Comparison of ENCODE assay signal across 21 mouse cellular contexts in the genomic region with DNA sequence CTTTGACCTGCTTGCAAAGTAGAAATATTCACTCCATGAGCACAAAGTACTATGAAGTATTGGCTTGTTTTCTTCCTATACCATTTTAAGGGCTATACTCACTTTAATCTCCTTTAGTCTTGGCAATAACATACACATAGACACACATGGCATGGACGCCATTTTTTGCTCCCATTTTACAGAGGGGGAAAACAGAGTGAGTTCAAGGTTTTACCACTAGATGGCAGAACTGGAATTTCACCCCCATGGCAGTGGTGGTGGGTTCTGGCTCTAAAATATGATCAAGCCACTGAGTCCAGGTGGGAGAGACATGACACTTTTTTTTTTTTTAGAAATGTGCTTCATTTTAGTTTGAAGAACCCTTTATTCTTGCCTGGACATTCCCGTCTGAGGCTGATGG. TPM values are rescaled to one million over a fixed set of nuclear protein-coding genes. Genes with fewer than 3 reads are reported as not detected.
DNase-seq lines count a peak whose midpoint lies in the region; TF ChIP-seq lines count a peak whose summit lies in the region.
"Had no signal": no experiment of that assay in that cellular context is flagged by ENCODE, and none has a peak within 500 bp of the region (broad histone marks: within the 10 kb centered on the region; RNA-seq: fewer than 3 reads in every experiment).

No protein-coding gene starts in this region.

- no peak overlapping the region for H3K27ac ChIP-seq in layer of hippocampus, adult 2 months
- H3K27ac ChIP-seq: forebrain, embryonic 12.5 days; heart, embryonic 13.5 days; hindbrain, embryonic 15.5 days; liver, embryonic 13.5 days had no signal

- peak; percentile 56 for TF ChIP-seq CTCF in layer of hippocampus, adult 2 months (conservative IDR thresholded peaks at IDR 0.05)

- no peak for DNase-seq in layer of hippocampus, adult 2 months (ENCODE audit: low spot score in 2 of 2)
- DNase-seq in layer of hippocampus, postnatal 25 days (ENCODE audit: extremely low spot score in 1 of 2, low spot score in 1 of 2), result no peak
- peak; percentile 41 for DNase-seq in thymus, postnatal 14 days
- no peak for DNase-seq in thymus, postnatal 0 days (ENCODE audit: low spot score)
- DNase-seq in ZHBTc4 (ENCODE audit: low read depth, low spot score), result peak; percentile 53
- no peak for DNase-seq in yolk sac, embryonic 10.5 days (ENCODE audit: low spot score)
- DNase-seq in adrenal gland, postnatal 14 days, result no peak
- DNase-seq: heart, postnatal 36 days; kidney, adult 8-10 months; kidney, postnatal 25 days; layer of hippocampus, adult 9-11 months; liver, embryonic 13.5 days; lung, postnatal 10 days had no signal

- no peak overlapping the region for H3K4me3 ChIP-seq in layer of hippocampus, adult 2 months
- H3K4me3 ChIP-seq: forebrain, embryonic 12.5 days; heart, embryonic 13.5 days; hindbrain, embryonic 15.5 days; liver, embryonic 13.5 days; megakaryocyte, embryonic 14.5 days had no signal

RNA-seq across cellular contexts. Expression of gene Smoc1, which starts 1.6 kb away (rescaled TPM):
- 1 to 10 TPM; 7.6 to 8.0 TPM for total RNA-seq in layer of hippocampus, adult 2 months (2021)
- 1 to 10 TPM; 5.9 to 7.6 TPM for total RNA-seq in layer of hippocampus, postnatal 25 days (2021)
- polyA plus RNA-seq in thymus, postnatal 0 days (2015; fragmentation: Nextera tagmentation; extraction: Ambion mirVana), result 4.2 and 5.2 TPM in 2 replicates
- total RNA-seq in adrenal gland, postnatal 14 days (2021), result 37.3 and 54.7 TPM in 2 replicates

RNA-seq across cellular contexts. Expression of gene Slc10a1, which starts 56.5 kb away (rescaled TPM):
- total RNA-seq in layer of hippocampus, adult 2 months (2021), result not detected
- total RNA-seq in layer of hippocampus, postnatal 25 days (2021), result not detected
- 0.36 and 0.59 TPM in 2 replicates for polyA plus RNA-seq in thymus, postnatal 0 days (2015; fragmentation: Nextera tagmentation; extraction: Ambion mirVana)
- 3.0 and 59.5 TPM in 2 replicates for total RNA-seq in adrenal gland, postnatal 14 days (2021)
- total RNA-seq: gastrocnemius, postnatal 36 days; heart, postnatal 36 days; left cerebral cortex, postnatal 25 days had no signal
- polyA plus RNA-seq: small intestine, adult 2 months; urinary bladder, adult 2 months had no signal

Comparison
In these comparisons a context has a peak if more than half of its experiments do, and no peak if none do; other contexts are left out.
1. DNase-seq: peak in thymus, postnatal 14 days (single experiment) and ZHBTc4 (single experiment); none in layer of hippocampus, adult 2 months (0 of 2), layer of hippocampus, postnatal 25 days (0 of 2), thymus, postnatal 0 days (single experiment), yolk sac, embryonic 10.5 days (single experiment) and adrenal gland, postnatal 14 days (single experiment).